Mouse (Mus musculus) left cerebral cortex, adult 2 months (tissue): ENCODE data around the gene Sfn. TPM values are rescaled to one million over a fixed set of nuclear protein-coding genes. Genes with fewer than 3 reads are reported as not detected.

ENCODE experiments used
- DNase-seq, 2 experiments: peaks; one replicate each; pipeline ENCODE4 v3.0.0; 2021 to 2022; ENCODE audit warnings: low spot score in 2 of 2, mixed read lengths in 1 of 2; ENCODE audit errors: extremely low spot score in 1 of 2
- H3K27ac ChIP-seq: fragments of 200-600 bp; 2 replicates; pipeline ENCODE4 v1.8.1; 2022
- H3K4me3 ChIP-seq: fragments of 200-600 bp; 2 replicates; pipeline ENCODE4 v1.8.1; 2022
- CTCF ChIP-seq: fragments of 200-600 bp; IDR thresholded peaks from 2 replicates; pipeline ENCODE4 v1.8.1; 2022; ENCODE audit warnings: antibody characterized with exemption, mild to moderate bottlenecking, moderate library complexity
- intact Hi-C: fragments of 180-260 bp; cut with DNase I; formaldehyde crosslinking; loops from one replicate; pipeline ENCODE4 v1.15.1; 2025
- total RNA-seq, 2 experiments: library from RNA; stranded (reverse); gene quantifications; 2 replicates each; pipeline ENCODE4 v1.2.3; 2021

The Sfn gene
- total RNA-seq, 2 experiments from 2014 or later, result 1.7 to 2.6 TPM

DNA sequence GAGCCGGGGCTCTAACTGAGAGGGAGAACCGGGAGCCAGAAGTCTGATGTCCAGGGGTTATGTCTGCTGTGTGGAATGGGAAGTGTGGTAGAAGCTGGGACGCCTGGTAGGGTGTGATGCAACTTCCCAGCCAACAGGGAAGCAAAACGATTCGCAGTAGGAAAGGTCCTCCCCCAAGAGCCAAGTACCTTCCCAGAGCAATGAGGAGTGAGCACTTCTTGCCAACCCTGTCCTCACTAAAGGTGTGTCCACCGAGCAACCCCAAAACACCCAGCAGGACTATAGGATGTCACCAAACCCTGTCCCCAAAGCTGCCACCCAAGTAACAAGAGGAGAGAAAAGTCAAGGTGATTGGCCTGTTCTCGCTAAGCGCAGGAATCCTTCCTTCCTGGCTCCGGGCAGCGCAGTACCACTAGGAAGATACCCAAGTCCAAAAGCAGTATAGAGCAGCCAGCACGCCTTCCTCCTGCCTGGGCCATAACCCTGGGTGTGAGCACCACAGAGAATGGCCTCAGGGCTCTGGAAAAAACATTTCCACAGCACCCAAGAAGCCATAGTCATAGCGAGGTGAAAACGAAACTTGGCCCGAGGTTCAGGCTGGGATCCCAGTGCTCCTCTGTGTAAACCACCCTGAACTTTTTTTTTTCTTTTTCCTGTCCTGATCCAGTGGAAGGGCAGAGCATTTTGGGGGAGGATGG, 29.3 kb upstream of the Sfn start:
- no peak for TF ChIP-seq CTCF
- Histone ChIP-seq H3K4me3 (no peak overlapping the region), H3K27ac (no peak overlapping the region)
- no peak for DNase-seq
- intact Hi-C loops, result no loop called here

DNA sequence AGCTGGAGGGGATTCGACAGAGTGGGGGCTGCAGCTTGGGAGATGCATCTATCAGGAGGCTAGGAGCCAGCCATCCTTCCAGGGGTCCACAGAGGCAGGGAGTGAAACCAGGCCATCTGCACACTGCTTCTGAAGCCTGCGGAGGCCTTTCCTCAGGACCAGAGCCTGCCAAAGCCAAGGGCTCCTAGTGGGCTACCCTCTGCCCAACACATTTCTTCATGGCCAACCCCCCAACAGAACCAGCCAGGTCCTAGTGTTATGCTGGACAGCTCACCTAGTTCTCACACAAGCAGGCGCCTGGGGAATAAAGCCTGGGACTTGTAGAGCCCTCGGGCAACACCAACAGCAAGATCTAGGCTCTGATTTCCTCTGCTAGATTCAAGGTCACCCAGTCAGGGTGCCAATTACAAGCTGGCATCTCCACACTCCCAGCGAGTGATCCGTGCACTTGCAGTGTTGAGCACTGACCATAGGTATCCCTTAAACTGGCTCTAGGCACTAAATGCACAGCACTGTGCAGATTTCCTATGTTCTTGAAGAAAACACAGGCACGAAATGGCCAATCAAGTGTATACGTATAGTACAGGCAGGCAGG, 28.5 kb upstream of the Sfn start:
- Histone ChIP-seq H3K27ac (no peak overlapping the region), H3K4me3 (no peak overlapping the region)
- no peak for TF ChIP-seq CTCF
- intact Hi-C loops, result no loop called here
- no peak for DNase-seq

DNA sequence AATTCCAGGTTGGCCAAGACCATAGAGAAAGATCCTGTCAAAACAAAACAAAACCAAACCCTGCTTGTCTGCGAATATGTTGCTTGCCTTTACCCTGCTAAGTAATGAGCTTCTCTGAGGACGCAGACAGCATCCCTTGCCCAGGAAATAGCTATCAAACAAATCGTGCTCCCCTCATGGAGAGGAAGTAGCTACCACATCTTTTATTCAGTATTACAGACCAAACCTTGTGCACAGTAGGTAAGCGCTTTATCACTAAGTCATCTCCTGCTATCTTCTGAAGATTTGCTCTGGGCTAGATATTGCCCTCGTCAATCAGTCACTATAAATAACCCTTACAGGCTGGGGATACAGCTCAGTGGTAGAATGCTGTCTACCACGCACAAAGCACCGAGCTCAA, 27.2 kb upstream of the Sfn start:
- no peak for DNase-seq
- Histone ChIP-seq H3K4me3 (no peak overlapping the region), H3K27ac (no peak overlapping the region)
- intact Hi-C loops, result no loop called here
- no peak for TF ChIP-seq CTCF

DNA sequence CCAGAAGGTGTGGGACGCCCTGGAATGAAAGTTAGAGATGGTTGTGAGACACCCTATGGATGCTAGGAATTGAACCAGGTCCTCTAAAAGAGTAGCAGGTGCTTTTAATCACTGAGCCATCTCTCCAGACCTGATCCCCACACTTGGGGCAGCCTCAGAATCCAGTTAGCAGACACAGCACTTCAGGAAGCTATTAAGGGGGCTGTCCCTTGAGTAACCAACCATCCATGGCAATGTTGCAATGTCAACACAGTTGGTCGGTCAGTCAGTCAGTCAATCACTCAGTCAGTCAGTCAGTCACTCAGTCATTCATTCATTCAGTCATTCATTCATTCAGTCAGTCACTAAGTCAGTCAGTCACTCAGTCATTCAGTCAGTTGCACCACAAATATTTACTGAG, 26.5 kb upstream of the Sfn start:
- no peak for DNase-seq
- TF ChIP-seq CTCF, result no peak
- Histone ChIP-seq H3K4me3 (no peak overlapping the region), H3K27ac (no peak overlapping the region)
- intact Hi-C loops, result no loop called here

DNA sequence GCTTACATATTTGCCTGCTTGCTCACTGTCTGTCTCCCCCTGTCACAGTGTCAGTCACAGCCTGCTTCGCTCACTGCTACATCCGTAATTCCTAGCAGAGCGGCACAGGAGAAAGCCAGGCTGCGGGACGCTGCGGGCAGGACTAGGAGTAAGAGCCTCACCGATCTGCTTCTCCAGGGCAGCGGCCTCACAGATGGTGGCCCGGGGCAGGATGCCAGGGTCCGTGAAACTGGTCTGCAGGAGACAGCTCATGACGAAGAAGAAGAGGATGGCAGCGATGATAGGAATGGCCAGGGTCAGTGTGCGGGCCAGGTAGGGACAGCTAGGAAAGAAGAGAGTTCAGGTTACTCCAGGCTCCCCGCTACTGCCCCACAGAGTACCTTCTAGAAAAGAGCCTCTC, 25.1 kb upstream of the Sfn start:
- no peak for TF ChIP-seq CTCF
- no peak overlapping the region for H3K27ac ChIP-seq
- intact Hi-C loops, result no loop called here
- H3K4me3 ChIP-seq, result no peak overlapping the region
- DNase-seq, result no peak

DNA sequence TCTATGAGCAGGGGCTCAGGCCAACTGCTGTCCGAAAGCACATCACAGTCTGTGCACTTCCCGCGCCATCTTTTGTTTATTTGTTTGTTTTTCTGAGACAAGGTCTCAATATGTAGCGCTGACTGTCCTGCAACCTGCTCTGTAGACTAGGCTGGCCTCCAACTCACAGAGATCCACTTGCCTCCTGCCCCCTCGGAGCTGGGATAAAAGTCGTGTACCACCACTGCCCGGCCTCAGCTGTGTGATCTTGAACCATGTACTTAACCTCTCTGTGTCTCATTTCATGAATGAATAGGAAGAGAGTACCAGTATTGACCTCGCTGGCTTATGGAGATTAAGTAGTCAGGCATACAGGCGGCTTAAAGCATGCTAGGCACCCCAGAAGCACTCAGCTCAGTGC, 24.7 kb upstream of the Sfn start:
- no peak overlapping the region for H3K4me3 ChIP-seq
- peak overlapping the region; percentile 66; the same call in 1 of the 2 replicates for H3K27ac ChIP-seq
- DNase-seq, result no peak
- TF ChIP-seq CTCF, result no peak
- intact Hi-C loops, result no loop called here

DNA sequence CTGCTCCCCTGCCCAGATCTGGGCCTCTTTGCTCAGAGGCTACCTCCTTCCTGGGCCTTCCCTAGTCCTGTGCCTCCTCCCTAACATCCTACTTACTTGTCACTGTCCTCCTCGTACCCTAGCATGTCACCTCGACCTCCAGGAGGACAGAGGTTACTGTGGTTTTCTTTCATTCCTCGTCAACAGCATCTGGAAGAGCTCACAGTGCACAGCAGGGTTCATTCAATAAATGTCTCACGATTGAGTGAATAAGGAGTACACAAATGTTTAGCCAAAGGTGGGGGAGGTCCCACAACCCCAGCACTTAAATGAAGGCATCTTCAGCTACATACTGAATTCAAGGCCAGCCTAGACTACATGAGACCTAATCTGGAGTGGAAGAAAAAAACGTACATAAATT, 24.3 kb upstream of the Sfn start:
- no peak overlapping the region for H3K4me3 ChIP-seq
- intact Hi-C loops, result no loop called here
- TF ChIP-seq CTCF, result no peak
- peak overlapping the region; percentile 66 for H3K27ac ChIP-seq
- no peak for DNase-seq

DNA sequence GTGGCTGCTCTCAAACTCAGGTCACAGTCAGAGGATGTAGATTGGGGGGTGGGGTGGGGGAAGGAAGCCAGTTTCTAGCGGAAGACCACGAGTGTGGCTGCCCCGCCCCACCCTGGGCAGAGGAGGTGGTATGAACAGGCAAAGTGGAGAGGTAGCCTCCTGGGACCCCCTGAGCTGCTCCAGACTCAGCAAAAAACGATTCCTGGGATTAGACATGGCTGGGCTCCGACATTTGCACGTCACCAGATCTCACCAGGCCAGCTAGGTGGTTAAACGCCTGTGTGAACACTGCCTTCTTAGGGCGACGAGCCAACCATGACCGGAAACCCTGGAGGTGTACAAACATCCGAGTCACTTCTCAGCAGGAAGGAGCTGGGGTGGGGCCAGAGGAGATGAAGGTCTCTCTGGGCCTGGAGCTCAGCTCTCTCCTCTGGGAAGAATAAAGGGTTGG, 23.7 kb upstream of the Sfn start:
- intact Hi-C loops, result no loop called here
- no peak for DNase-seq
- H3K27ac ChIP-seq, result peak overlapping the region; percentile 66
- TF ChIP-seq CTCF, result no peak
- H3K4me3 ChIP-seq, result no peak overlapping the region

DNA sequence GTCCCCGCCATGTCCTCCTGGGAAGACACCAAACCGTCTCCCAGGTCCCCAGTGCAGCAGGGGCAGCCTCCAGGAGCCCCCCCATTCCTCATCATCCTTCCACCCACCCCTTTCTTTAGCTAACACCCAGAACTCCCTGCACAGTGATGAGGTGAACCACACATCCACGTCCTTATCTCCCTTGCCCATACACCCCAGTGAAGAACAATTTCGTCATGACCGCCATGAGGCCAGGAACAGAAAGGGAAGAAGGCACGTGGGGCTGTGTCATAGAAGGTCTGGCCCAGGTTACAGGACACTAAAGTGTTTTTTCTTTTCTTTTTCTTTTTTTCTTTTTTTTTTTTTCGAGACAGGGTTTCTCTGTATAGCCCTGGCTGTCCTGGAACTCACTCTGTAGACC, 22.9 kb upstream of the Sfn start:
- no peak overlapping the region for H3K4me3 ChIP-seq
- TF ChIP-seq CTCF, result no peak
- no peak for DNase-seq
- no peak overlapping the region for H3K27ac ChIP-seq
- intact Hi-C loops, result no loop called here

DNA sequence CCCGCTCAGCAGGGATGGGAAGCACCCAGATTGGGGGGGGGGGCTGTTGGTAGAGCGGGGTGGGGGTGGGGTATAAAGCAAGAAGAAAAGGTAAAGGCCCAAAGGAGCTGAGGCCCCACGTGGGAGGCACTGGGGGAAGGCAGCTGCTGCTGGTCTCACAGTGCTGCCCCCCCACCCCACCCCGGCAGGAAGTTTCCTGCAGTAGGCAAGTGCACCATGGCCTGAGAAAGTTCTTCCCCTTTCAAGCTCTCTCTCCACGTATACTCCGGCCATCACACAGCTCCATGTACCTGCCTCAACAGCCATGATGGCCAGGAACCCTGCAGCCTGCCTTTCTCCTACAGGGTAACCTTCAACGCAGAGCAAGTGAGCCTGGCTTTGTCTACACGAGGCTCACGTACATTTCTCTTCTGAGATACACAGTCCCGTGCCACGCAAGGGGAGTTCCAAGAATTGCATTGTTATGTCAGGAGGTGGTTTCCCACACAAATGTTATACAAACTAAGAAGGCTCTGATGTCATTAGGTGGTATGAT, 20.3 kb upstream of the Sfn start:
- DNase-seq, result no peak
- intact Hi-C loops, result no loop called here
- no peak for TF ChIP-seq CTCF

DNA sequence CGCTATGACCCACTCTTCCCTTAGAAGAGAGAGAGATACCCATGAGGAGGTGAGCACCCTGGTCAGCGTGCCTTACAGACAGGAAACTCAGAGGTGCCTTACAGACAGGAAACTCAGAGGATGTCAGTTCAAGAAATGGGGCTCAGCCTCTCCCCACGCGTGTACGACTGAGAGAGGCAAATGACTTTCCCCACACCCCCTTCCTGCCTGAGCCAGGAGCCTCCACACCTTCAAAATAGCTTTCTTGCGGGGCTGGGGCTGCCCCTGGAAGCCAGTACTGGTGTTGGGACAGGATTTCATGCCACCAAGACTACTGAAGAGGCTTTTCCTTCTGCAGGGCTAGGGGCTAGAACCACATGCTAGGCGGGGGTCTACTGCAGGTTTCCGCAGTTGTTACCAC, 18.7 kb upstream of the Sfn start:
- H3K27ac ChIP-seq, result no peak overlapping the region
- intact Hi-C loops, result no loop called here
- TF ChIP-seq CTCF, result no peak

More for the DNA sequence above, 20.3 kb upstream of the Sfn start:
- no peak overlapping the region for H3K27ac ChIP-seq
- H3K4me3 ChIP-seq, result no peak overlapping the region

DNA sequence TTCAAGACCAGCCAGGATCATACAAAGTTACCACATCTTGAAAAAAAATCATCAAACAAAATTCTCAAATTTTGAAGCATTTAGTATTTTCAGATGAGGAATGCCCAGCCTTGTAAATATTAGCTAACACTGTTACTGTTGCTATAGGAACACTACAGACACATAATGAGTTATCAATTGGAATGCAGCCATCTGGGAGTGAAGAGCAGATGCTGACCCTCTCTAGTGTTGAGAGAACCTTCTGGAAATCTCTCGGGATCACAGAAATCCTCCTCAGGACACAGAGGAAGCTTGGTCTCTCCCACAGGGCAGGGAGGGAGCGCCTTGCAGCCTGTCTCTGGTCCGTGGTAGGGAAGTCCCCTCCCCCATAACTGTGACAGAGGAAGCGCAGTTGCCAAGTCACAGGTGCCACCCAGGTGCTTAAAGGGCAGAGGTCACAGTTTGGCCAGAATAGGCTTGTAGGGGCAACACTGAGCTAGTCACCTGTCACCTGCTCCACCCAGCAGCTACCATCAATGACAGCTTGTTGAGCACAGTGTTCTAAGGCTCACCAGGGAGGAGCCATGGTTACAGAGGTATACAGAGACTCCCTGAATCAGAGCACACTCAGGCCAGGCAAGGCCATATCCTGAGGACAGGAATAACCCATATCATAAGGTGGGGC, 17.6 kb upstream of the Sfn start:
- no peak for DNase-seq
- no peak overlapping the region for H3K4me3 ChIP-seq
- no peak overlapping the region for H3K27ac ChIP-seq
- intact Hi-C loops, result no loop called here
- no peak for TF ChIP-seq CTCF

More for the DNA sequence above, 18.7 kb upstream of the Sfn start:
- H3K4me3 ChIP-seq, result no peak overlapping the region
- DNase-seq, result no peak

DNA sequence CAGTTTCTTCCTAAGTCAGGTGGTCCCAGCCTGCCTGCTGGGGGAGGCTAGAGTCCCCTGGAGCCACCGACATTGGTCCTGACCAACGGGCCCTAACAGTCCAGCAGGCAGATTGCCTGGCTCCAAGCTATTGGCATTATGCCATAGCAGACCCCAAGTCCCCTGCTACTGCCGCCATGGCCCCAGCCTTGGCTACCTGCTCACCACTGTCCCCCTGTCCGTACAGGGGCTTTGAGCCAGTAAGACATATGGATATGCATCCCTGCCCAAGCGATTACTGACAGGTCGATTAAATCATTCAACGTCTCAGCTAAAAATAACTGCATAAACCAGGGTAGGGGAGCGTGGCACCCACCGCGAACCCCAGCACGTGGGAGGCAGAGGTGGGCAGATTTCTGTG, 16.0 kb upstream of the Sfn start:
- intact Hi-C loops, result no loop called here
- Histone ChIP-seq H3K27ac (no peak overlapping the region), H3K4me3 (no peak overlapping the region)
- no peak for DNase-seq
- TF ChIP-seq CTCF, result no peak
